Mouse (Mus musculus): Measurements from ENCODE around the gene March2. TPM values are rescaled to one million over a fixed set of nuclear protein-coding genes. Genes with fewer than 3 reads are reported as not detected.

March2 gene
- total RNA-seq, 1 experiment from 2014 or later: 20.5 TPM

DNA sequence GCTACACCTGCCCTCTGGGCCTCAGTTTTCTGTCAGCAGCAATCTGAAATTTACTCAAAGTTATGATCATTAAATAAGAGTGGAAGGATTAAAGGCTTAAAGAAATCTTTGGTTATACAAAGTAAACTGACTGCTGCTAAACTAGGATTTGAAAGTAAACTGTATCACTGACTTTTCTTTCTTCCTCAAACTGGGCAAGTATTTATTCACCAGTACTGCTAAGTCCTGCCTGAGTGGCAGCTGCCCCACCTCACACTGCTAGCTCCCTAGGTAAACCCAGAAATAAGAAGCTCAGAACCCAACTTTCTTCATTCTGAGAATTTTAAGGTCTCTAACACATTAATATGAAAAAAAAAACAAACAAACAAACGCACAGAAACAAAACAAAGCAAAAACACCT, 44.6 kb downstream of the March2 start:
- ATAC-seq (replicated peaks in 1 of 2; ENCODE audit: insufficient read depth in 1 of 2, low FRiP score in 2 of 2, low TSS enrichment in 1 of 2, low read depth in 1 of 2, poor library complexity in 2 of 2, severe bottlenecking in 2 of 2): no peak

GRCm38 (mm10) chr17:33669681-33670080, 48.8 kb downstream of the March2 start:
- no peak for ATAC-seq (replicated peaks in 1 of 2; ENCODE audit: insufficient read depth in 1 of 2, low FRiP score in 2 of 2, low TSS enrichment in 1 of 2, low read depth in 1 of 2, poor library complexity in 2 of 2, severe bottlenecking in 2 of 2)

DNA sequence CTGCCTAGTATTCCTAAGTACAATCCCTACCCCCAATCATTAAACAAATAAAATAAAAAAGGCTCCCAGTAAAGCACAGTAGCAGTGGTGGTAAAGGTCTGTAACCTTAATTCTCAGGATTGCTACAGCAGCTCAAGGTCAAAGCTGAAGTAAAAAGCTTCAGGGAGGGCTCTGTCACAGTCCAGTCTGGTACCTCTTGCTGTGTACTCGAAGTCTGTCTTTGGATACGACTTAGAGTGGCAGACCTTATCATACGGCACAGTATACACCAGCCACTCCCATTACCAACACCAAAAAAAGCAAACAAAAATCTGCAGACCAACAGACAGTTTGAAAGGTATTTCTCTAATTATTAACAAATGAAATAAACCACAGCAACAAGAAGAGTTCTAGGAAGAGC, 51.7 kb downstream of the March2 start:
- no peak for ATAC-seq (replicated peaks in 1 of 2; ENCODE audit: insufficient read depth in 1 of 2, low FRiP score in 2 of 2, low TSS enrichment in 1 of 2, low read depth in 1 of 2, poor library complexity in 2 of 2, severe bottlenecking in 2 of 2)

- ATAC-seq (replicated peaks in 1 of 2; ENCODE audit: insufficient read depth in 1 of 2, low FRiP score in 2 of 2, low TSS enrichment in 1 of 2, low read depth in 1 of 2, poor library complexity in 2 of 2, severe bottlenecking in 2 of 2): no peak
Measured at GRCm38 (mm10) chr17:33649781-33650475, 68.5 kb downstream of the March2 start.

DNA sequence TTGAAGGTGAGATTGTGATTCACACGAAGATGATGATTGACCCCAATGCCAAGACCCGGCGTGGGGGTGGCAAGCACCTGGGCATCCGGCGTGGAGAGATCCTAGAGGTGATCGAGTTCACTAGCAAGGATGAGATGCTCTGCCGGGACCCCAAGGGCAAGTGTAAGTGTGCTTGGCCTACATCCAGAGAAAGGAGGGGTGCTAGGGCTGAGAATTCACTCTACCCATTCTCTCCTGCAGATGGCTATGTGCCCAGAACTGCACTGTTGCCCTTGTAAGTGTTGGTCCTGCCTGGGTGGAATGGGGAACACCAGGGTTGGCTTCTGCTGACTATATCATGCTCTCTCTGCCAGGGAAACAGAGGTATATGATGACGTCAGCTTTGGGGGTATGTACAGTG, 73.4 kb downstream of the March2 start:
- no peak for ATAC-seq (replicated peaks in 1 of 2; ENCODE audit: insufficient read depth in 1 of 2, low FRiP score in 2 of 2, low TSS enrichment in 1 of 2, low read depth in 1 of 2, poor library complexity in 2 of 2, severe bottlenecking in 2 of 2)

DNA sequence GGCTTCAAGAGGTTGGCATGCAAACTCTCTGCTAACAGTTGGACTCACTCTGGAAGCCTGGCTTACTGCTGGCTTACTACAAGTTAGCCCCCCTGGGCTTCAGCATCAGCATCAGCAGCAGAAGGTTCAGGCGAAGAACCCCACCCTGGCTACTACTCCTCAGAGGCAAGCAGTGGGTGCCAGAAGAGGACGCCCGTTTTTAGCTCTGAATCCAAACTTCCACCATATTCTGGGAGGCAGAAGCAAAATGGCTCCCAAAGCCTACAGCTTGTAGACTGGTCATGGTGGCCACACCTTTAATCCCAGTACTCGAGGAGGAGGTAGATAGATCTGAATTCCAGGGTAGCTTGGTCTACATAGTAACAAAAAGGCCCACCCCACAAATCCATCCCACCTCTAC, 74.4 kb downstream of the March2 start:
- no peak for ATAC-seq (replicated peaks in 1 of 2; ENCODE audit: insufficient read depth in 1 of 2, low FRiP score in 2 of 2, low TSS enrichment in 1 of 2, low read depth in 1 of 2, poor library complexity in 2 of 2, severe bottlenecking in 2 of 2)

DNA sequence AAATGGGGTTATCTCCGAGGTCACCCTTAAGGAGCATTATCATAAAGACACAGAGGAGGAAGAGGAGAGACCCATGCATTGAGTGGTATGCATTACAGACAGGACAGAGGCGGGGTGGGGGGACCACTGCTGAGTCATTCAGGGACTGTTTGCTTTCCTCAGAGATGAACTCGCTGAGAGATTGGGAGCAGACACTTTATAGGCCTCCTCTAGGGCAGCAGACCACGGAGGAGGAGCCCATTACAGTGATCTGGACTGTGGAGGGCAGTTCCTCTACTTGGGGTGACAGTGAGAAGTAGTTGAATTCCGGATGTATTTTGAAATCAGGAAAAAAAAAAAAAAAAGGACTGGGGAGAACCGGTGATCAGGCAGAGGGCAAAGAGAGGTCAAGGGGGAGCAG, 78.7 kb downstream of the March2 start:
- ATAC-seq (replicated peaks in 1 of 2; ENCODE audit: insufficient read depth in 1 of 2, low FRiP score in 2 of 2, low TSS enrichment in 1 of 2, low read depth in 1 of 2, poor library complexity in 2 of 2, severe bottlenecking in 2 of 2): peak in 1 of 2 experiments; percentile 29; a peak in 1 of 4 replicates

DNA sequence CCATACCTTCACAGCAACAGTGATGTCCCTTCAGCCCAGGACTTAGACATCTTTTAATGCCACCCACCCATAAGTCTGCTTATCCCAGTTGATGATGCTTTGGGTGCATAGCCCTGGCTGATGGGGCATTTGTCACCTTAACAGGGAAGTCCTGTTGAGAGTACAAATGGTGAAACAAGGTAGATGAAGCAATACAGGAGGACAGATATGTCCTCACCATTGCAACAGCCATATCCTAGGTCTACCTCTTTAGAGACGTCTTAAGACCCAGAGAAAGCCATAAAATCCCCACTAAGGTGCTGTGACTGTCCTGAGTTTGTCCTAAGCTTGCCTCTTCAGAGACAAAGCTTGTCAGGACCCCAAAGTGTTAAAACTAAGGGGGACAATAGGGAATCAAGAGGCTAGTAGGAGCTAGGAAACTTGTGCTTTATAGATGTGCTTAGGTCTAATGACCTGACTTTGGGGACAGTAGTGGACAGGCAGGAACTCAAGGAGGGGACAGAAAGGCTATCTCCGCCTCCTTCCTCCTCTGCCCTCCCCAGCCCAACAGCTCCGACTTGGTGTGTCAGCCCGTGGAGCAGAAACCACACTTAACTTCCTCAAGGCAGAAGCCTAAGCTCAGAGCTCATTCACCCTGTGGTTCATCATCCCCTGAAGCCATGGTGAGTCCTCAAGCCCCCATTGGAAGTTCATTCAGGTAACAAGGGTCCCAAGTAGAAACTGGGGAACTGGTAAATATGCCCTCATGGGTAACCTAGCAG, 80.8 kb downstream of the March2 start, which contains the start of gene Pram1:
Pram1 (plus strand) TSS at position 541 of the 761 bp plus-strand sequence.
- ATAC-seq (replicated peaks in 1 of 2; ENCODE audit: insufficient read depth in 1 of 2, low FRiP score in 2 of 2, low TSS enrichment in 1 of 2, low read depth in 1 of 2, poor library complexity in 2 of 2, severe bottlenecking in 2 of 2): peak; percentile 67 to 76

- no peak for ATAC-seq (replicated peaks in 1 of 2; ENCODE audit: insufficient read depth in 1 of 2, low FRiP score in 2 of 2, low TSS enrichment in 1 of 2, low read depth in 1 of 2, poor library complexity in 2 of 2, severe bottlenecking in 2 of 2)
Measured at GRCm38 (mm10) chr17:33637038-33637437, 81.4 kb downstream of the March2 start.

Other genes with a start within 250 kb of the March2 start
- gene Adamts10, start 194.5 kb downstream of the March2 start, total RNA-seq (2017): 49.4 and 63.8 TPM in 2 replicates
- gene Myo1f, start 163.0 kb downstream of the March2 start, total RNA-seq (2017): 54.8 and 76.2 TPM in 2 replicates
- 19.2 and 19.3 TPM in 2 replicates for gene Zfp414, start 89.6 kb downstream of the March2 start, total RNA-seq (2017)
- 2.7 and 3.0 TPM in 2 replicates for gene Pram1, start 80.6 kb downstream of the March2 start, total RNA-seq (2017)
- gene Hnrnpm, start 31.8 kb downstream of the March2 start, total RNA-seq (2017): 275 and 543 TPM in 2 replicates
- 31.6 and 49.3 TPM in 2 replicates for gene Rab11b, start 41.9 kb upstream of the March2 start, total RNA-seq (2017)
- gene Angptl4, start 63.2 kb upstream of the March2 start, total RNA-seq (2017): 5.6 and 6.6 TPM in 2 replicates
- 7.6 and 12.8 TPM in 2 replicates for gene Kank3, start 91.8 kb upstream of the March2 start, total RNA-seq (2017)
- gene Rps28, start 105.9 kb upstream of the March2 start, total RNA-seq (2017): 2,029 and 3,129 TPM in 2 replicates
- gene Ndufa7, start 105.9 kb upstream of the March2 start, total RNA-seq (2017): 123 and 126 TPM in 2 replicates
- 11.3 and 22.1 TPM in 2 replicates for gene Cd320, start 124.4 kb upstream of the March2 start, total RNA-seq (2017)
- not detected in 2 replicates for gene Gm7029, start 155.2 kb upstream of the March2 start, total RNA-seq (2017)
- gene Kifc1, start 172.0 kb upstream of the March2 start, total RNA-seq (2017): 24.7 and 37.6 TPM in 2 replicates
- gene Platr17, start 186.5 kb upstream of the March2 start, total RNA-seq (2017): 3.3 and 4.4 TPM in 2 replicates
- gene Daxx, start 190.7 kb upstream of the March2 start, total RNA-seq (2017): 26.5 and 27.7 TPM in 2 replicates
- 71.1 and 79.8 TPM in 2 replicates for gene Tapbp, start 197.2 kb upstream of the March2 start, total RNA-seq (2017)
- 20.4 and 21.4 TPM in 2 replicates for gene Zbtb22, start 197.2 kb upstream of the March2 start, total RNA-seq (2017)
- 36.6 and 57.1 TPM in 2 replicates for gene Rgl2, start 210.9 kb upstream of the March2 start, total RNA-seq (2017)
- 89.1 and 115 TPM in 2 replicates for gene Pfdn6, start 221.7 kb upstream of the March2 start, total RNA-seq (2017)
- 34.8 and 57.1 TPM in 2 replicates for gene Wdr46, start 222.0 kb upstream of the March2 start, total RNA-seq (2017)
- gene B3galt4, start 232.8 kb upstream of the March2 start, total RNA-seq (2017): 3.1 and 7.3 TPM in 2 replicates
- gene Vps52, start 237.1 kb upstream of the March2 start, total RNA-seq (2017): 18.1 and 19.1 TPM in 2 replicates
- gene Rps18, start 237.3 kb upstream of the March2 start, total RNA-seq (2017): 1,150 and 1,883 TPM in 2 replicates